Mouse (Mus musculus): ENCODE measurements around the gene Smox. TPM values are rescaled to one million over a fixed set of nuclear protein-coding genes. Genes with fewer than 3 reads are reported as not detected.

Smox gene
- polyA plus RNA-seq, 1 experiment from 2014 or later, result 35.1 TPM

GRCm38 (mm10) chr2:131492596-131493139, 1.4 kb downstream of the Smox start:
- Histone ChIP-seq H3K36me3 (ENCODE audit: inconsistent target) (no peaks in the 10 kb centered on the region), H3K27ac (peak overlapping the region; percentile 30), H3K4me3 (ENCODE audit: inconsistent target) (peak overlapping the region; percentile 45), H3K79me2 (ENCODE audit: inconsistent target) (peaks cover 54% of the 10 kb centered on the region)
- 48% methylated on average over 10 of the region's 10 CpGs for WGBS (ENCODE audit: missing documents)

GRCm38 (mm10) chr2:131493446-131493845, 2.1 kb downstream of the Smox start:
- no peak overlapping the region for H3K27ac ChIP-seq
- no peak overlapping the region for H3K4me3 ChIP-seq (ENCODE audit: inconsistent target)
- H3K79me2 ChIP-seq (ENCODE audit: inconsistent target), result peaks cover 62% of the 10 kb centered on the region
- WGBS (ENCODE audit: missing documents), result 77% methylated on average over 5 of the region's 5 CpGs
- H3K36me3 ChIP-seq (ENCODE audit: inconsistent target), result no peaks in the 10 kb centered on the region

- H3K79me2 ChIP-seq (ENCODE audit: inconsistent target), result peaks cover 80% of the 10 kb centered on the region
- H3K27ac ChIP-seq, result no peak overlapping the region
- WGBS (ENCODE audit: missing documents), result 91% methylated on average over 3 of the region's 3 CpGs
- H3K36me3 ChIP-seq (ENCODE audit: inconsistent target), result no peaks in the 10 kb centered on the region
- H3K4me3 ChIP-seq (ENCODE audit: inconsistent target), result no peak overlapping the region
Observed at GRCm38 (mm10) chr2:131495256-131495655, 4.0 kb downstream of the Smox start.

DNA sequence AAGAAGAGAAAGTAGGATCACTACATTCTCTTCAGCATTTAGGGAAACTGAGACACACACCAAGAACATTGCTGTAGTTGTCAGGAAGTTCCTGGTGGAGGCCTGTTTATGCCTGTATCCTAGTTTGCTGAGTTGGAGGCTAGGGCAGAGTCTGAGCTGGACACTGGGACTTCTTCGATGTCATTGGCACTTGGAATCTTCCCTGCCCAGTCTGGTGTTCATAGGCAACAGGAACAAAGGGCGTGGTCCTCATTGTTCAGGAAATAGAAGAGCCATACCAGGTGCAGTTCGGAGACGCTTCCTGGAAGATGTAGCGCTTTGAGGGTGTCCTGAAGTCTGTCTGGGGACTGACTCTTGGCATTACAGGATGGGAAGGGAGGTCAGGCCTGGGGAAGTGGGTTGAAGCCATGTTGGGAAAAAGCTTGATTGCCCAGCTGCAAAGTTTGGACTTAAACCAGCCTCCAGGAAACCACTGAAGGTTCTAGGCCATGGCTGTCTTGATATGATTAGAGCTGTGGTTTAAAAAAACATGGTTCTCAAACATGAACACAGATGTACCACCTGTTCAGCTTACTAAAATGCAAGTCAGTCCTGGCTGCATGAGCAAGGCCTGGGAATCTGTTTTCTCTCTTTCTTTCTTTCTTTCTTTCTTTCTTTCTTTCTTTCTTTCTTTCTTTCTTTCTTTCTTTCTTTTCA, 5.0 kb downstream of the Smox start:
- Histone ChIP-seq H3K4me3 (ENCODE audit: inconsistent target) (no peak overlapping the region), H3K79me2 (ENCODE audit: inconsistent target) (peaks cover 90% of the 10 kb centered on the region), H3K27ac (no peak overlapping the region), H3K36me3 (ENCODE audit: inconsistent target) (no peaks in the 10 kb centered on the region)
- 89% methylated on average over 5 of the region's 5 CpGs for WGBS (ENCODE audit: missing documents)

DNA sequence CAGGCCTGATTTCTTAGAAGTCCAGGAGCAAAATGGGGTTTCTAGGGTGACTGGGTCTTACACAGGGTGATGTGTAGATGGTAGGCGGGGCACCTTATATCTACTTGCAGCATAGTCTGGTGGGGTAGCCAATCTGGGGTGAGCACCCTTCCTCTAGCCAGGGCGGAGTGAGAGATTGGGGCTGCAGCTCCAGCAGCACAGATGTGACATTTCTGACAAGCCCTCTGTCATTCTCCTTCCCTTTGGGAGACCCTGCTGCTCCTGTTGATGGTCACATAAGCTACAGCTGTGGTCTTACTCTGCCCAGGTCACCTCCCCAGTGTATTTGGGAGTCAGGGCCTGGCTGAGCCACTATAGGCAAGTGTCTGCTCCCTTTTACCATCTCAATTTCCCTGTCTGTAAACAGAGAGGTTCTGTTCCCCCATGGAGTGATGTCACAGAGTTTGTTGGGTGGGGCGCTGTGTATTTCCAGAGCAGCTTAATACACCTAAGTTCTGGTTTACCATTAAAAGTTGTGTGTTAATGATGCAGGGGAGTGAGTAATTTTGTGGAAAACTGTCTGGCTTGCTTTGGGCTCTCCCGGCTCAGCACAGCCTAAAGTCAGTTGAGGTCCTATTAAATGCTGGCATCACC, 6.0 kb downstream of the Smox start:
- WGBS (ENCODE audit: missing documents), result 93% methylated on average over 4 of the region's 4 CpGs
- Histone ChIP-seq H3K36me3 (ENCODE audit: inconsistent target) (no peaks in the 10 kb centered on the region), H3K27ac (no peak overlapping the region), H3K79me2 (ENCODE audit: inconsistent target) (peaks cover 100% of the 10 kb centered on the region), H3K4me3 (ENCODE audit: inconsistent target) (no peak overlapping the region)

GRCm38 (mm10) chr2:131498219-131498618, 6.9 kb downstream of the Smox start:
- Histone ChIP-seq H3K36me3 (ENCODE audit: inconsistent target) (no peaks in the 10 kb centered on the region), H3K4me3 (ENCODE audit: inconsistent target) (no peak overlapping the region), H3K27ac (no peak overlapping the region), H3K79me2 (ENCODE audit: inconsistent target) (peaks cover 100% of the 10 kb centered on the region)
- 93% methylated on average over 6 of the region's 7 CpGs for WGBS (ENCODE audit: missing documents)

DNA sequence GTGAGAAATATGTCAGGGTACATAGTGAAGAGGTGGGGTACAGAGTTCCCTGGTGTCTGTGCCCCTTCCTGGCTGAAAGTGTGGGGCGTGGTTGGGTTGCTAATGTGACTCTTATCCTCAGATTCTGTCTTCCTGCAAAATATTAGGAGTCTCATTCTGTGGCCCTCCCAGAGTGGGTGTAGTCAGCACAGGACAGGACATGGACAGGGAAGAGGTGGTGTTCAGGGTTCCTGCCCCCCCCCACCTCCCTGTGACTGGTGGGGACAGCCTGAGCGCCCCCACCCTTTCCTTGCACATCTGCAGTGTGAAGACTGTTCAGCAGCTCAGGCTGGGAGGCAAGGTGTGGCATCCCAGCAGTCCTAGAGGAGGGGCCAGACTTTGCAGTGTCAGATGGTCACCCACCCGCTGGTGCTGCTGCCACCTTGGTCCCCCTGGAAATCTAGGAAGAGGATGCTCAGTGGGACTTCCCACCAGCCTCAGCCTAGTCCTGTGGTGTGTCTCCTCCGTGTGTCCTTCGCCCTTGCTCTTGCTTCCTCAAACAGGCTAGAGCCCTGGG, 8.1 kb downstream of the Smox start:
- Histone ChIP-seq H3K79me2 (ENCODE audit: inconsistent target) (peaks cover 100% of the 10 kb centered on the region), H3K36me3 (ENCODE audit: inconsistent target) (no peaks in the 10 kb centered on the region), H3K4me3 (ENCODE audit: inconsistent target) (no peak overlapping the region), H3K27ac (no peak overlapping the region)
- WGBS (ENCODE audit: missing documents), result 87% methylated on average over 5 of the region's 5 CpGs

DNA sequence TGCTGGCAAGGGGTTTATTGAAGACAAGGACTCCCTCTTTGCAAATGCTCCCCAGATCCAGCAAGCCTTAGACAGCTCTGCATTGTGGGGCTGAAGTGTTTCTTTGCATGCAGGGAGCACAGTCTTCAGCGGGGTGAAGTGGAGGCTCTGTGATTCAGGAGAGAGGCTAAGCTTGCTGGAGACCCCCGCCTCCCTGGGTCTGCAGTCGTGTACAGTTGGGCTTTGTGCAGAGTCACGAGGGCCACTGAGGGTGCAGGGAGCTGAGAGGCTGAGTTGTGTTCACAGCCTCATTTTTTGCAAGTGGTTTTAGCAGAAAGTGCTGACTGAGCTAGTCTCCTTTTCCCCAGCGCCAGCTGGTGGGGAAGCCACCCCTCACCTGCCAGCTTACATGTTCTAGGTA, 10.6 kb downstream of the Smox start:
- H3K4me3 ChIP-seq (ENCODE audit: inconsistent target), result no peak overlapping the region
- H3K79me2 ChIP-seq (ENCODE audit: inconsistent target), result peaks cover 100% of the 10 kb centered on the region
- H3K36me3 ChIP-seq (ENCODE audit: inconsistent target), result no peaks in the 10 kb centered on the region
- peak overlapping the region; percentile 83 for H3K27ac ChIP-seq
- 65% methylated on average over 5 of the region's 5 CpGs for WGBS (ENCODE audit: missing documents)

- Histone ChIP-seq H3K4me3 (ENCODE audit: inconsistent target) (no peak overlapping the region), H3K79me2 (ENCODE audit: inconsistent target) (peaks cover 100% of the 10 kb centered on the region), H3K27ac (peak overlapping the region; percentile 83), H3K36me3 (ENCODE audit: inconsistent target) (no peaks in the 10 kb centered on the region)
- WGBS (ENCODE audit: missing documents), result 84% methylated on average over 3 of the region's 5 CpGs
Observed at GRCm38 (mm10) chr2:131502561-131502960, 11.3 kb downstream of the Smox start.

GRCm38 (mm10) chr2:131505431-131505830, 14.1 kb downstream of the Smox start:
- H3K4me3 ChIP-seq (ENCODE audit: inconsistent target), result no peak overlapping the region
- peaks cover 96% of the 10 kb centered on the region for H3K79me2 ChIP-seq (ENCODE audit: inconsistent target)
- no peaks in the 10 kb centered on the region for H3K36me3 ChIP-seq (ENCODE audit: inconsistent target)
- H3K27ac ChIP-seq, result 0 out of 2 replicates have a peak overlapping the region, but pooled peaks have one; percentile 37

DNA sequence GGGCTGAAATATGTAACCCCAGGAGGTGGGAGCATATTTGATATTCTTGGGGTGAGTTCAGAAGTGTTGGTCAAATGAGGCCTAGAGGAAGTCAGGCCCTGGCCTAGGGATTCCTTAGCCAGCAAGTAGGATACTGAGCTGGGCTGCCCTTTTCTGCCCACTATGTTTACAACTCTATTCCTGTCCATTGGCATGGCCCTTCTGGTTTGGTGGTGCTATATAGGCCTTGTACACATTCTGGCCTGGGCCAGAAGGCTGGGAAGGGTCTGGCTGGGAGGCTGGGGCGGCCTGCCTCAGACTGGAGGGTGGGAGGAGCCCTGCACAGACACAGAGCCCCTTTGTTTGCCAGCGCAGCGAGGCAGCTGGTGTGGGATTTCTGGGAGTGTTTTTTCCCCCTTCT, 15.1 kb downstream of the Smox start:
- Histone ChIP-seq H3K79me2 (ENCODE audit: inconsistent target) (peaks cover 96% of the 10 kb centered on the region), H3K4me3 (ENCODE audit: inconsistent target) (no peak overlapping the region), H3K27ac (peak overlapping the region; percentile 37), H3K36me3 (ENCODE audit: inconsistent target) (no peaks in the 10 kb centered on the region)
- 95% methylated on average over 3 of the region's 3 CpGs for whole genome bisulfite sequencing (ENCODE audit: missing documents)

DNA sequence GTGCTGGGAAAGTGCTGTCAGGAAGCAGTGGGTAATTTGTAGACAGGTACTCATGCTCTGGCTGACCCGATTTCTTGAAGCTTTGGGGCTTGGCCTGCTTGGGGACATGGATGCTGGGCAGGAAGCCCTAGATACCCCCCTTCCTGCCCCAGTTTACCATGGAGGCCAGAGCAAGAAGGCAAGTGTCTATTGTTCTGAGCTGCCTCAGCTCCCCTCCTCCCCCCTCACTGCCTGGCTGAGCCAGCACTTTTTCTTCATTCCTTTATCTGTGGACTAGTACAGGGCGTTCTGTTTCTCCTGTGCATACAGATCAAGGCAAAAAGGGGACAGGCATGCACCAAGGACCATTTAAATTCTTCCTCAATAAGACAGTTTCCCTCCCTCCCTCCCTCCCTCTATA, 17.2 kb downstream of the Smox start:
- 73% methylated on average over 2 of the region's 2 CpGs for WGBS (ENCODE audit: missing documents)
- H3K27ac ChIP-seq, result no peak overlapping the region
- peaks cover 96% of the 10 kb centered on the region for H3K79me2 ChIP-seq (ENCODE audit: inconsistent target)
- H3K36me3 ChIP-seq (ENCODE audit: inconsistent target), result 0 out of 2 replicates have a peak, but pooled peaks cover 3% of the 10 kb centered on the region
- no peak overlapping the region for H3K4me3 ChIP-seq (ENCODE audit: inconsistent target)

- Histone ChIP-seq H3K36me3 (ENCODE audit: inconsistent target) (0 out of 2 replicates have a peak, but pooled peaks cover 3% of the 10 kb centered on the region), H3K4me3 (ENCODE audit: inconsistent target) (no peak overlapping the region), H3K27ac (peak overlapping the region; percentile 63), H3K79me2 (ENCODE audit: inconsistent target) (peaks cover 95% of the 10 kb centered on the region)
- 2% methylated on average over 17 of the region's 17 CpGs for WGBS (ENCODE audit: missing documents)
Observed at GRCm38 (mm10) chr2:131509671-131510313, 18.5 kb downstream of the Smox start.

GRCm38 (mm10) chr2:131510531-131510930, 19.2 kb downstream of the Smox start:
- 80% methylated on average over 5 of the region's 5 CpGs for WGBS (ENCODE audit: missing documents)
- H3K27ac ChIP-seq, result peak overlapping the region; percentile 63
- no peak overlapping the region for H3K4me3 ChIP-seq (ENCODE audit: inconsistent target)
- peaks cover 95% of the 10 kb centered on the region for H3K79me2 ChIP-seq (ENCODE audit: inconsistent target)
- H3K36me3 ChIP-seq (ENCODE audit: inconsistent target), result 0 out of 2 replicates have a peak, but pooled peaks cover 3% of the 10 kb centered on the region

All from macrophage (primary cell).